ENCODE assay signal across 9 mouse cellular contexts in the genomic region with DNA sequence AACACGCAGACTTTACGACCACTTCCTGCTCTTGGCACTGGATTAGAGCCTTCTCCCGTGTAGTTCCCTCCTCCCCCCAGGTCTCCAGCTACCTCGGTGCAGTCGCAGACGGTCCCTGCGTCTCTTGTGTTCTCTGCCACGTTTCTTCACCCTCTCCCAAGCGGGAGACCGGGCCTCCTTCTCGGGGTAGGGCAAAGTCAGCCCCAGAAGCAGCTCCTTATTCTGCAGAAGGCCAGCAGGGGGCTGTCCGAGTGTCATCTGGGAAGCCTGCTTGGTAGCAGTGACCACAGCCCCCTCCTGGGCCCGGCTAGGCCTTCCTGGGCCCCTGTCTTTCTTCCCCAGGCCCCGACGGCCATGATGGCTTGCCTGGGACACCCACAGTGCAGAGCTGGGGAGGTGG. TPM values are rescaled to one million over a fixed set of nuclear protein-coding genes. Genes with fewer than 3 reads are reported as not detected.
DNase-seq lines count a peak whose midpoint lies in the region; ATAC-seq and TF ChIP-seq lines count a peak whose summit lies in the region.
"Had no signal": no experiment of that assay in that cellular context is flagged by ENCODE, and none has a peak within 500 bp of the region (broad histone marks: within the 10 kb centered on the region; RNA-seq: fewer than 3 reads in every experiment).

No protein-coding gene starts in this region.

- H3K4me3 ChIP-seq in bone marrow, adult 2 months (replicated peaks; ENCODE audit: control insufficient read depth, low read depth, low read length), result no peak overlapping the region
- H3K4me3 ChIP-seq in heart, embryonic 15.5 days, result no peak overlapping the region
- H3K4me3 ChIP-seq: erythroblast, embryonic 14.5 days had no signal

- DNase-seq in right cerebral cortex, postnatal 14 days, result peak; percentile 39
- DNase-seq in right cerebral cortex, postnatal 36 days (ENCODE audit: low spot score in 2 of 2), result no peak
- DNase-seq in kidney, postnatal 10 days, result peak; percentile 73
- DNase-seq in testis, postnatal 10 days (ENCODE audit: low spot score), result peak; percentile 62
- no peak for DNase-seq in left cerebral cortex, adult 11 months (ENCODE audit: low spot score)

- no peaks in the 10 kb centered on the region for H3K36me3 ChIP-seq in heart, embryonic 15.5 days

- under 1% methylated on average over 15 of the region's 15 CpGs for WGBS in bone marrow, adult 2 months
- WGBS in heart, embryonic 15.5 days, result 2% methylated on average over 15 of the region's 15 CpGs

- no peak for TF ChIP-seq POLR2A in bone marrow, adult 2 months (IDR thresholded peaks at IDR 0.05; ENCODE audit: borderline replicate concordance, control insufficient read depth, low read depth, low read length)

- no peaks in the 10 kb centered on the region for H3K9me3 ChIP-seq in heart, embryonic 15.5 days (replicated peaks)

- H3K27me3 ChIP-seq in heart, embryonic 15.5 days, result peaks cover 21% of the 10 kb centered on the region

- no peak overlapping the region for H3K9ac ChIP-seq in heart, embryonic 15.5 days

- H3K27ac ChIP-seq in bone marrow, adult 2 months (ENCODE audit: control insufficient read depth, insufficient read depth, low read depth, low read length, poor library complexity), result no peak overlapping the region
- no peak overlapping the region for H3K27ac ChIP-seq in heart, embryonic 15.5 days

- peak overlapping the region; percentile 21; the same call in 1 of the 2 replicates for H3K4me2 ChIP-seq in heart, embryonic 15.5 days

- ATAC-seq in heart, embryonic 15.5 days (replicated peaks; ENCODE audit: insufficient number of reproducible peaks, insufficient read depth, low FRiP score, low read depth), result peak; percentile 32; the same call in 1 of the 2 replicates
- ATAC-seq in megakaryocyte progenitor cell, adult 5-6 weeks (replicated peaks; ENCODE audit: poor library complexity), result peak; percentile 71

- H3K4me1 ChIP-seq in bone marrow, adult 2 months (ENCODE audit: control insufficient read depth, insufficient read depth, low read length), result no peaks in the 10 kb centered on the region
- H3K4me1 ChIP-seq in heart, embryonic 15.5 days (replicated peaks), result peaks cover 8% of the 10 kb centered on the region

- peak; percentile 18; the same call in 1 of the 2 replicates for TF ChIP-seq CTCF in bone marrow, adult 2 months (IDR thresholded peaks at IDR 0.05; ENCODE audit: control insufficient read depth, insufficient read depth, low read length)

RNA-seq across cellular contexts. Expression of gene Mad2l2, which starts 14.7 kb away (rescaled TPM):
- 7.4 and 13.9 TPM in 2 replicates for polyA plus RNA-seq in bone marrow, adult 2 months (2011; ENCODE audit: insufficient read depth, insufficient read length, low replicate concordance, missing spikeins)
- polyA plus RNA-seq in heart, embryonic 15.5 days (2015; fragmentation: Nextera tagmentation; extraction: Ambion mirVana), result 30.9 and 35.4 TPM in 2 replicates
- 28.7 and 34.0 TPM in 2 replicates for total RNA-seq in megakaryocyte progenitor cell, adult 5-6 weeks (2015)
- 6.6 and 8.1 TPM in 2 replicates for total RNA-seq in megakaryocyte progenitor cell, adult 5-6 weeks (2017)

RNA-seq across cellular contexts. Expression of gene Draxin, which starts 15.0 kb away (rescaled TPM):
- polyA plus RNA-seq in bone marrow, adult 2 months (2011; ENCODE audit: insufficient read depth, insufficient read length, low replicate concordance, missing spikeins), result 1.7 and 5.6 TPM in 2 replicates
- 0.15 TPM in 1 of 2 replicates, not detected in the other for polyA plus RNA-seq in heart, embryonic 15.5 days (2015; fragmentation: Nextera tagmentation; extraction: Ambion mirVana)
- total RNA-seq in megakaryocyte progenitor cell, adult 5-6 weeks (2015), result not detected in 2 replicates
- total RNA-seq in megakaryocyte progenitor cell, adult 5-6 weeks (2017), result not detected in 2 replicates
- polyA plus RNA-seq: erythroblast, embryonic 14.5 days had no signal

RNA-seq across cellular contexts. Expression of gene Agtrap, which starts 27.6 kb away (rescaled TPM):
- 10.0 and 20.9 TPM in 2 replicates for polyA plus RNA-seq in bone marrow, adult 2 months (2011; ENCODE audit: insufficient read depth, insufficient read length, low replicate concordance, missing spikeins)
- polyA plus RNA-seq in heart, embryonic 15.5 days (2015; fragmentation: Nextera tagmentation; extraction: Ambion mirVana), result 15.8 and 18.7 TPM in 2 replicates
- 16.3 and 16.5 TPM in 2 replicates for total RNA-seq in megakaryocyte progenitor cell, adult 5-6 weeks (2015)
- 34.5 and 35.9 TPM in 2 replicates for total RNA-seq in megakaryocyte progenitor cell, adult 5-6 weeks (2017)

RNA-seq across cellular contexts. Expression of gene Fbxo6, which starts 36.5 kb away (rescaled TPM):
- 3.4 and 11.2 TPM in 2 replicates for polyA plus RNA-seq in bone marrow, adult 2 months (2011; ENCODE audit: insufficient read depth, insufficient read length, low replicate concordance, missing spikeins)
- polyA plus RNA-seq in heart, embryonic 15.5 days (2015; fragmentation: Nextera tagmentation; extraction: Ambion mirVana), result 18.8 and 19.7 TPM in 2 replicates
- total RNA-seq in megakaryocyte progenitor cell, adult 5-6 weeks (2015), result 19.6 and 20.1 TPM in 2 replicates
- total RNA-seq in megakaryocyte progenitor cell, adult 5-6 weeks (2017), result 9.1 and 11.5 TPM in 2 replicates

RNA-seq across cellular contexts. Expression of gene Fbxo44, which starts 44.8 kb away (rescaled TPM):
- 1.7 TPM in 1 of 2 replicates, not detected in the other for polyA plus RNA-seq in bone marrow, adult 2 months (2011; ENCODE audit: insufficient read depth, insufficient read length, low replicate concordance, missing spikeins)
- 26.5 and 27.0 TPM in 2 replicates for polyA plus RNA-seq in heart, embryonic 15.5 days (2015; fragmentation: Nextera tagmentation; extraction: Ambion mirVana)
- total RNA-seq in megakaryocyte progenitor cell, adult 5-6 weeks (2015), result 1.0 and 3.0 TPM in 2 replicates
- total RNA-seq in megakaryocyte progenitor cell, adult 5-6 weeks (2017), result 0.81 and 1.6 TPM in 2 replicates

Comparison
In these comparisons a context has a peak if more than half of its experiments do, and no peak if none do; other contexts are left out.
1. DNase-seq: peak in right cerebral cortex, postnatal 14 days (single experiment), kidney, postnatal 10 days (single experiment) and testis, postnatal 10 days (single experiment); none in right cerebral cortex, postnatal 36 days (0 of 2) and left cerebral cortex, adult 11 months (single experiment).